Mouse (Mus musculus) liver, embryonic 16.5 days (tissue): ENCODE results near the gene Gm5148. TPM values are rescaled to one million over a fixed set of nuclear protein-coding genes. Genes with fewer than 3 reads are reported as not detected.

Experiments
- ATAC-seq: fragments of 200-750 bp; cut with Nextera tagmentation; 2 replicates; pipeline ENCODE4 v1.8.0; 2017; ENCODE audit warnings: low read depth, mild to moderate bottlenecking, moderate number of reproducible peaks, moderate library complexity
- H3K27ac ChIP-seq: fragments of 300-500 bp; sonication (generic); 2 replicates; pipeline ENCODE4 v1.5.1; 2014; ENCODE audit warnings: mild to moderate bottlenecking, low read length
- H3K27me3 ChIP-seq: fragments of 300-500 bp; sonication (generic); 2 replicates; pipeline ENCODE4 v1.6.1; 2014; ENCODE audit warnings: low read depth, low read length, mixed read lengths; ENCODE audit not compliant: control insufficient read depth, insufficient read depth
- H3K36me3 ChIP-seq: fragments of 300-500 bp; sonication (generic); 2 replicates; pipeline ENCODE4 v1.6.1; 2014; ENCODE audit warnings: mild to moderate bottlenecking; ENCODE audit not compliant: control insufficient read depth, insufficient read depth
- H3K4me1 ChIP-seq: fragments of 300-500 bp; sonication (generic); 2 replicates; pipeline ENCODE4 v1.6.1; 2014; ENCODE audit warnings: low read depth, low read length, mixed read lengths; ENCODE audit not compliant: control insufficient read depth
- H3K4me2 ChIP-seq: fragments of 300-500 bp; sonication (generic); 2 replicates; pipeline ENCODE4 v1.6.1; 2014; ENCODE audit warnings: low read depth, low read length, mixed read lengths
- H3K4me3 ChIP-seq: fragments of 300-500 bp; sonication (generic); 2 replicates; pipeline ENCODE4 v1.5.1; 2014; ENCODE audit warnings: low read depth, mild to moderate bottlenecking, low read length
- H3K9ac ChIP-seq: fragments of 300-500 bp; sonication (generic); 2 replicates; pipeline ENCODE4 v1.6.1; 2014; ENCODE audit warnings: low read depth, low read length
- H3K9me3 ChIP-seq: fragments of 300-500 bp; sonication (generic); replicated peaks from 2 replicates; pipeline ENCODE4 v1.6.1; 2016; ENCODE audit warnings: low read length; ENCODE audit not compliant: control insufficient read depth
- WGBS: fragments of 180-500 bp; shearing (Covaris S2); extraction: QIAGEN DNeasy Blood & Tissue Kit; methylation state at CpG from one replicate; pipeline ENCODE4 v1.1.7; 2014; ENCODE audit not compliant: insufficient replicate concordance; 5-methylcytosine and 5-hydroxymethylcytosine counted together
- polyA plus RNA-seq: library from polyadenylated mRNA; unstranded; fragments of >200 nt; fragmentation: Nextera tagmentation; extraction: Ambion mirVana; gene quantifications from 2 replicates; pipeline ENCODE4 v1.2.1, GENCODE M21; 2015

Gm5148 gene
- polyA plus RNA-seq, 1 experiment from 2014 or later = 2.9 TPM

- Histone ChIP-seq H3K4me2 (peak overlapping the region; percentile 12; the same call in 1 of the 2 replicates), H3K9ac (no peak overlapping the region)
These were observed 23.1 kb upstream of the Gm5148 start for GRCm38 (mm10) chr3:37747258-37748001.

GRCm38 (mm10) chr3:37744050-37744449 lies 19.8 kb upstream of the Gm5148 start:
- no peak overlapping the region for H3K4me3 ChIP-seq
- peaks cover 9% of the 10 kb centered on the region for H3K4me1 ChIP-seq
- H3K27ac ChIP-seq = no peak overlapping the region
- no peaks in the 10 kb centered on the region for H3K9me3 ChIP-seq
- no peak for ATAC-seq
- no peak overlapping the region for H3K9ac ChIP-seq
- no peak overlapping the region for H3K4me2 ChIP-seq
- H3K36me3 ChIP-seq = no peaks in the 10 kb centered on the region
- no peaks in the 10 kb centered on the region for H3K27me3 ChIP-seq
- WGBS = 45% methylated on average over 2 of the region's 2 CpGs

More at GRCm38 (mm10) chr3:37747258-37748001, 23.1 kb upstream of the Gm5148 start:
- Histone ChIP-seq H3K27me3 (no peaks in the 10 kb centered on the region), H3K4me3 (no peak overlapping the region), H3K36me3 (no peaks in the 10 kb centered on the region), H3K27ac (peak overlapping the region; percentile 41), H3K9me3 (no peaks in the 10 kb centered on the region), H3K4me1 (peaks cover 9% of the 10 kb centered on the region)
- WGBS = 37% methylated on average over 9 of the region's 9 CpGs
- peak; percentile 21; the same call in 1 of the 2 replicates for ATAC-seq

DNA sequence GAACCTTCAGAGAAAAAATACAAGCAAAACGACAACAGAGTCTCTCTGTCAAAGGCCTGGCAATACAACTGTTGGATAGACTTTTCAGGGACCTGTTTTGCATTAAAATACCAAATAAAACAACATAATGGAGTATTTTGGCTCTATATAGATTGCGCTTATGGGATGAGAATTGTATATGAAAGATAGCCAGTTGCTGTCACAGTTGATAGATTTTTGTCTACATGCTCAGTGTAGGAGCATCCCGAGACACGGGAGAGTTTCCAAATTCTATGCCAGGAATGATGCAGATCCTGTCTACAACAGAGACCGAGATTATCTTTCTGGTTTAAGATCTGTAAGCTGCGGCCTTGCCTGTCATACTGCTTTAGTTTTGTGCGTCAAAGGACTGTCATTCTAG lies 15.7 kb upstream of the Gm5148 start:
- H3K9ac ChIP-seq = no peak overlapping the region
- H3K9me3 ChIP-seq = no peaks in the 10 kb centered on the region
- ATAC-seq = no peak
- H3K4me3 ChIP-seq = no peak overlapping the region
- 70% methylated on average over 7 of the region's 7 CpGs for WGBS
- H3K4me2 ChIP-seq = no peak overlapping the region
- no peaks in the 10 kb centered on the region for H3K36me3 ChIP-seq
- no peak overlapping the region for H3K27ac ChIP-seq
- no peaks in the 10 kb centered on the region for H3K27me3 ChIP-seq
- no peaks in the 10 kb centered on the region for H3K4me1 ChIP-seq

DNA sequence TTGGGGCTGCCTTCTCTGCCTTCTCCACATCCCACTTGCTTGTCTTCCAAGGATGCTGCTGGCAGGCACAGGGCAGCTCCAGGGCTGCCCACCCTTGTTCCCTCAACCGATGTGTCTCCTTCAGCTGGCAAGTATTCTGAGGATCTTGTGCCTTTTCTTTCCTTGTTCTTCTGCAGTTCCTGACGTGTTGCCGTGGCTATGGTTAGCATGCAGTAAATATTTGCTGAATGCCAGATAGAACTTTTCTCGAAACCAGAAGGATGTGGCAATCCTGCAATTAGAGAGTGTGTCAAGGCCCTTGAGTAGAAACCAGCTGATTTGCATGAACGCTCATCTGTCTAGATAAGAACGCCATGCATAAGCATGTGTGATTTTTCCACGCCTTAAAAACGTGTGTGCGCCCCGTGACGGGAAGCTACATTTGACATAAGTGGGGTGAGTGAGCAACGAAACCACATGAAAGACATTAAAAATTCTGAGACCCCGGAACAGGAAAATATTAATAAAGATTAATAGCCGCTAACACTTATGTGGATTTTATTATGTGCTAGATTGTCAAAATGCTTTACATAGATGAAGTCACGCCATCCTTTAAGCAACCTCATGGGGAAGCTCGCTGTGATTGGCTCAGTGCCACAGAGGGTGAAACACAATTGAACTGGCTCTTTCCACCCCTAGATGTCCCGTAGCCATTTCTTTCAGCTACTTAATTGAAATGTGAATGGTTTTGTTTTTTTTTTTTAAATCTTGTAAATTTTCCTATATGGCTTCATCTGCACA lies 14.1 kb upstream of the Gm5148 start:
- WGBS = 66% methylated on average over 17 of the region's 17 CpGs
- Histone ChIP-seq H3K36me3 (no peaks in the 10 kb centered on the region), H3K27me3 (no peaks in the 10 kb centered on the region), H3K27ac (no peak overlapping the region), H3K4me1 (no peaks in the 10 kb centered on the region), H3K9ac (no peak overlapping the region), H3K9me3 (no peaks in the 10 kb centered on the region), H3K4me3 (no peak overlapping the region), H3K4me2 (no peak overlapping the region)
- ATAC-seq = no peak

DNA sequence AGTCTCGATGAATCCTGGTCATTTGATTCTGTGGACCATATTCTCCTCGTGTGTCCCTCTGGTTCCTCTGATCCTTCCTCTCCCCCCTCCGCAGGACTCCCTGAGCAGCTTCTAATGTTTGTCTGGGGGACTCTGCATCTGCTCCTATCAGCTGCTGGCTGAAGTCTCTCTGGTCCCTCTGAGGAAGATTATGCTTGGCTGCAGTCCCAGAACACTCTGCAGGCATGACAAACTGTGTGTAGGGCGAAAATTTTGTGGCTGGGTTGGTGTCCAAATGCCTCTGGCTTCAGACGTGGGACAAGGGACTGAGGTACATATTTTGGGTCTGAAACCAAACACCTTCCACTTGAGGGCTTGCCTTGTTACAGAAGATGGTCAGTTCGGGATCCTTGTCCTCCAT lies 13.1 kb upstream of the Gm5148 start:
- Histone ChIP-seq H3K27ac (no peak overlapping the region), H3K9me3 (no peaks in the 10 kb centered on the region), H3K4me3 (no peak overlapping the region), H3K4me2 (no peak overlapping the region), H3K36me3 (no peaks in the 10 kb centered on the region), H3K27me3 (no peaks in the 10 kb centered on the region), H3K4me1 (no peaks in the 10 kb centered on the region), H3K9ac (no peak overlapping the region)
- ATAC-seq = no peak
- 42% methylated on average over 6 of the region's 6 CpGs for WGBS

- no peak for ATAC-seq
- no peaks in the 10 kb centered on the region for H3K36me3 ChIP-seq
- WGBS = 30% methylated on average over 6 of the region's 6 CpGs
These were observed 10.9 kb upstream of the Gm5148 start for GRCm38 (mm10) chr3:37735166-37735565.

GRCm38 (mm10) chr3:37729142-37729541 lies 4.9 kb upstream of the Gm5148 start:
- ATAC-seq = peak; percentile 83
- no peaks in the 10 kb centered on the region for H3K36me3 ChIP-seq
- no peaks in the 10 kb centered on the region for H3K9me3 ChIP-seq
- H3K9ac ChIP-seq = no peak overlapping the region
- no peak overlapping the region for H3K4me3 ChIP-seq
- no peak overlapping the region for H3K4me2 ChIP-seq
- 23% methylated on average over 4 of the region's 4 CpGs for WGBS
- H3K27ac ChIP-seq = peak overlapping the region; percentile 62
- peaks cover 12% of the 10 kb centered on the region for H3K4me1 ChIP-seq
- peaks cover 8% of the 10 kb centered on the region for H3K27me3 ChIP-seq

More at GRCm38 (mm10) chr3:37735166-37735565, 10.9 kb upstream of the Gm5148 start:
- Histone ChIP-seq H3K27ac (no peak overlapping the region), H3K4me1 (no peaks in the 10 kb centered on the region), H3K4me3 (no peak overlapping the region), H3K9ac (no peak overlapping the region), H3K9me3 (no peaks in the 10 kb centered on the region), H3K4me2 (no peak overlapping the region), H3K27me3 (no peaks in the 10 kb centered on the region)

GRCm38 (mm10) chr3:37728112-37729100 lies 4.1 kb upstream of the Gm5148 start:
- Histone ChIP-seq H3K4me1 (peaks cover 14% of the 10 kb centered on the region), H3K27me3 (peaks cover 15% of the 10 kb centered on the region), H3K9me3 (no peaks in the 10 kb centered on the region), H3K4me3 (no peak overlapping the region), H3K9ac (no peak overlapping the region), H3K4me2 (no peak overlapping the region), H3K36me3 (no peaks in the 10 kb centered on the region), H3K27ac (peak overlapping the region; percentile 42; the same call in 1 of the 2 replicates)
- no peak for ATAC-seq
- 23% methylated on average over 9 of the region's 9 CpGs for WGBS
